Mouse (Mus musculus): ENCODE results near the gene Ogdhl. TPM values are rescaled to one million over a fixed set of nuclear protein-coding genes. Genes with fewer than 3 reads are reported as not detected.

The Ogdhl gene
- not detected for total RNA-seq (2023)

DNA sequence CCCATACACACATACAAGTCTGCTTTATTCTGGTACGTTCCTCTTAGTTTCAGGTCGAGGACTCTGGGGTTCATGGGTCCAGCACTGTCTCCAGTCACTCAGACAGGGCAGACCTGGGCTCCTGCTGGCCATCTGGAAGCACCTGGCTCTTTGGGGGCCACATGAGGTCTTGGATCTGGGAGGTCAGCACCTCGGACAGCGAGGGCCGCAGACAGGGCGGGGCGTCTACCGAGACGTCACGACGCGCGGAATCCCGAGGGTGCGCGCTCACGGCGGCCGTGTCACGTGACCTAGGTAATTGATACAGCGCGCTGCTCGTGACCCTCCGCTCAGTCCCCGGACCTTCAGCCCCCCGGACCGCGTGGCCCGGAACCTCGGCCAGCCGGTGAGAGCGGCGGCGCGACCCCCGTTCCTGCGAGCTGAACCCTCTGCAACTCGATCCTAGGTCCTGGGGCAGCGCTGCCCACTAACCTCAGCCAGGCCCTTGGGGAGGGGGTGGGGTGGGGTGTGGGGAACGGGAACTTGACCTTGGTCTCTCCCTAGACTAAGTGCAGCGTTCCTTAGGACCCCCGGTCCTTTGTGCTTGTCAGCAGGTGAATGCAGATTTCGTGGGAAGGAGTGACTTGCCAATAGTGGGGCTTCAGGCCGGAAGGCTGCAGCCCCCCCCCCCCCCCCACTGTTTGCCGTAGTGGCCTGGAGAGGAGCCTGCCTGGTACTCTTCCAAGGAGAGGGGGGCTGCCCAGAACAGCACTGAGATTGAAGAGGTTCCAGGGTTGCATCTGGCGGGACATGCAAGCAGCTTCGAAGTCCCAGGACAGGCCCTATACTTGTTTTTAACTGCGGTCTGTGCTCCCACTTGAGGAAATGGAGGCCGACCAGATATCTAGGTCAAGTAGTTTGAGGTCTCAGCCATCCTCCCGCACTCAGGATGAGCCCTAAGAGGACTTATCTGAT lies at the start of gene Ogdhl:
Gene Ogdhl, plus strand, starts transcription at position 288 of the 954 bp plus-strand sequence.

DNA sequence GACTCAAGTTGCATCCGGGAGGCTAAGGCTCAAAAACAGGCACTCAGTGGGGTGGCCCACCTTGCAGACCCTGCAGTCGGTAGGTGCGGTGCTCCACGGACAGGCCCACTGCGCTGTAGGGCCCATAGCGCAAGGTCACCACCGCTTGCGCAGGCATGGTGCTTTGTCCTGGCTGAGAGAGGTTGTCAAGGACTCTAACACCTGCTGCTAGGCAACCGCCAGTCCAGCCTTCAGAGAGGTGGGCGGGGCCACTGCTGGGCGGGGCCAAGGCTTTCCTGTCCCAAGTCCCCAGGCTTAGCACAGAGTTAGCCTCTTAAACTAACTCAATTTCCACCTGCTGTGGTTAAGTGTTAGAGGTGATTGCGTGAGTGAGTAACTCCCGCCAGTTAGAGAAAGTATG lies 66.4 kb downstream of the Ogdhl start, which contains the start of gene 1700024G13Rik:
Gene 1700024G13Rik, minus strand, starts transcription at position 196 of the 400 bp plus-strand sequence.

Other genes starting within 250 kb of the Ogdhl start
- 1 to 10 TPM; 4.3 to 7.3 TPM for gene Oxnad1, start 236.6 kb upstream of the Ogdhl start, total RNA-seq (2023)
- gene Dph3, start 236.3 kb upstream of the Ogdhl start, total RNA-seq (2023): 10 to 100 TPM; 64.9 to 82.5 TPM
- gene Msmb, start 180.0 kb upstream of the Ogdhl start, total RNA-seq (2023): not detected
- 100 to 1,000 TPM; 185 to 213 TPM for gene Ncoa4, start 162.2 kb upstream of the Ogdhl start, total RNA-seq (2023)
- 10 to 100 TPM; 49.6 to 57.4 TPM for gene Timm23, start 120.1 kb upstream of the Ogdhl start, total RNA-seq (2023)
- gene Parg, start 120.1 kb upstream of the Ogdhl start, total RNA-seq (2023): 10 to 100 TPM; 32.7 to 39.1 TPM
- not detected for gene 1700024G13Rik, start 66.4 kb downstream of the Ogdhl start, total RNA-seq (2023)
- not detected for gene Slc18a3, start 142.8 kb downstream of the Ogdhl start, total RNA-seq (2023)
- not detected for gene Chat, start 144.0 kb downstream of the Ogdhl start, total RNA-seq (2023)
- 1 to 10 TPM; 7.7 to 9.3 TPM for gene Ercc6, start 191.5 kb downstream of the Ogdhl start, total RNA-seq (2023)

Data from neutrophil, adult 59 days (primary cell).